Mouse (Mus musculus) midbrain, embryonic 15.5 days (tissue): ENCODE measurements at regions not wholly inside any gene's neighbourhood (a gene's known extent, or its start where the extent isn't known, plus 50 kb on each side); places are given as distances from the start of the nearest gene placed in this dataset.
"Not testable (repeated sequence)": the region's sequence is repeated elsewhere in the genome, so short reads cannot be mapped to it uniquely, and the experiment has no call there.

Experiments used
- ATAC-seq: fragments of 200-750 bp; cut with Nextera tagmentation; replicated peaks from 2 replicates; pipeline ENCODE4 v1.8.0; 2017; ENCODE audit warnings: moderate TSS enrichment
- H3K27ac ChIP-seq: fragments of 300-500 bp; sonication (generic); 2 replicates; pipeline ENCODE4 v1.5.1; 2015; ENCODE audit warnings: mild to moderate bottlenecking, inconsistent platforms
- H3K27me3 ChIP-seq: fragments of 300-500 bp; sonication (generic); replicated peaks from 2 replicates; pipeline ENCODE4 v1.6.1; 2015; ENCODE audit warnings: inconsistent platforms
- H3K36me3 ChIP-seq: fragments of 300-500 bp; sonication (generic); replicated peaks from 2 replicates; pipeline ENCODE4 v1.6.1; 2015; ENCODE audit warnings: inconsistent platforms
- H3K4me1 ChIP-seq: fragments of 300-500 bp; sonication (generic); 2 replicates; pipeline ENCODE4 v1.6.1; 2015; ENCODE audit warnings: inconsistent platforms
- H3K4me2 ChIP-seq: fragments of 300-500 bp; sonication (generic); 2 replicates; pipeline ENCODE4 v1.6.1; 2015; ENCODE audit warnings: inconsistent platforms, mild to moderate bottlenecking, moderate library complexity
- H3K4me3 ChIP-seq: fragments of 300-500 bp; sonication (generic); 2 replicates; pipeline ENCODE4 v1.5.1; 2015; ENCODE audit warnings: mild to moderate bottlenecking, inconsistent platforms
- H3K9ac ChIP-seq: fragments of 300-500 bp; sonication (generic); 2 replicates; pipeline ENCODE4 v1.6.1; 2015; ENCODE audit warnings: mild to moderate bottlenecking, inconsistent platforms
- H3K9me3 ChIP-seq: fragments of 300-500 bp; sonication (generic); 2 replicates; pipeline ENCODE4 v1.6.1; 2016; ENCODE audit warnings: inconsistent platforms
- WGBS: fragments of 180-500 bp; shearing (Covaris S2); methylation state at CpG from one replicate; pipeline ENCODE4 v1.1.7; 2015; ENCODE audit warnings: mixed read lengths; 5-methylcytosine and 5-hydroxymethylcytosine counted together

DNA sequence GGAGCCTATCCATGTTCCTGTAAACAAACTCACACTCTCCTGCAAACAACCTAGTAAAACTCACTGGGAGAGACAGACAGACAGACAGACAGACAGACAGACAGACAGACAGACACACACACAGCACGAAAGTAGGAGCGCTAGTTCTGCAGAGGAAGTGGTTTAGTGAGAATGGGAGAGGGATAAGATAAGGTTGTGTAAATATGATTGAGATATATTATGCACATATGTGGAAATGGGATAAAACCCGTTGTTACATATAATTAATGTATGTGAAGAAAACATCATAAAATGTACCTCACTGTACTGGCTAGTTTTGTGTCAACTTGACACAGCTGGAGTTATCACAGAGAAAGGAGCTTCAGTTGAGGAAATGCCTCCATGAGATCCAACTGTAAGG lies 85.9 kb upstream of the Palmd start:
- not testable (repeated sequence) for H3K27me3 ChIP-seq, ATAC-seq, H3K4me2 ChIP-seq, H3K4me3 ChIP-seq, H3K27ac ChIP-seq, H3K9me3 ChIP-seq, H3K9ac ChIP-seq, H3K4me1 ChIP-seq, H3K36me3 ChIP-seq
- WGBS: 97% methylated on average over 3 of the region's 3 CpGs

- Histone ChIP-seq H3K9ac (no peak overlapping the region), H3K4me1 (no peaks in the 10 kb centered on the region), H3K9me3 (no peaks in the 10 kb centered on the region), H3K4me2 (no peak overlapping the region), H3K27ac (no peak overlapping the region), H3K36me3 (no peaks in the 10 kb centered on the region), H3K27me3 (no peaks in the 10 kb centered on the region), H3K4me3 (no peak overlapping the region)
- no peak for ATAC-seq
- WGBS: 82% methylated on average over 3 of the region's 3 CpGs
Measured at GRCm38 (mm10) chr3:117051431-117051830, 82.6 kb upstream of the Palmd start.

GRCm38 (mm10) chr3:117050909-117051308 lies 82.1 kb upstream of the Palmd start:
- Histone ChIP-seq H3K4me3 (no peak overlapping the region), H3K9ac (no peak overlapping the region), H3K4me1 (no peaks in the 10 kb centered on the region), H3K27ac (no peak overlapping the region), H3K9me3 (no peaks in the 10 kb centered on the region), H3K4me2 (no peak overlapping the region), H3K27me3 (no peaks in the 10 kb centered on the region), H3K36me3 (no peaks in the 10 kb centered on the region)
- ATAC-seq: no peak
- WGBS: 68% methylated on average over 3 of the region's 3 CpGs

DNA sequence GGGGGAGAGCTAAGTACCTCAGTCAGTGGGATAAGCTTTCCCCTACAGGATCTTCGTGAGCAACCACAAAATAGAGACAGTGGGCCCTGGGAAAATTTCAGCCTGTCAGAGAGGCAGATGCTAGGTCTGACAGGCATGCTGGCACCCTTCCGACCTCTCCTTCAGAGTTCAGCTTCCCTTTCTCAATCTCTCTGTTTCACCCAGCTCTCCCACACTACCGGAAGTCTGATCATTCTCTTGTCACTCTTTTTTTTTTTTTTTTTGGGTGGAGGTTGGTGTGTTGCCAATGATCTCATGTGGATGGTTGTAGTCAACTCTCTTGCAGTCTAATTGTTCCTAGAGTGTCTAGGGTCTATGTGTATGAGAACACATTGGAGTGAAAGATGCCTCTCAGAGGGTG lies 80.6 kb upstream of the Palmd start:
- H3K27ac ChIP-seq: no peak overlapping the region
- ATAC-seq: no peak
- no peak overlapping the region for H3K4me3 ChIP-seq
- no peaks in the 10 kb centered on the region for H3K9me3 ChIP-seq
- 67% methylated on average over 3 of the region's 3 CpGs for WGBS
- H3K36me3 ChIP-seq: no peaks in the 10 kb centered on the region
- no peak overlapping the region for H3K9ac ChIP-seq
- no peaks in the 10 kb centered on the region for H3K27me3 ChIP-seq
- H3K4me2 ChIP-seq: no peak overlapping the region
- H3K4me1 ChIP-seq: no peaks in the 10 kb centered on the region

DNA sequence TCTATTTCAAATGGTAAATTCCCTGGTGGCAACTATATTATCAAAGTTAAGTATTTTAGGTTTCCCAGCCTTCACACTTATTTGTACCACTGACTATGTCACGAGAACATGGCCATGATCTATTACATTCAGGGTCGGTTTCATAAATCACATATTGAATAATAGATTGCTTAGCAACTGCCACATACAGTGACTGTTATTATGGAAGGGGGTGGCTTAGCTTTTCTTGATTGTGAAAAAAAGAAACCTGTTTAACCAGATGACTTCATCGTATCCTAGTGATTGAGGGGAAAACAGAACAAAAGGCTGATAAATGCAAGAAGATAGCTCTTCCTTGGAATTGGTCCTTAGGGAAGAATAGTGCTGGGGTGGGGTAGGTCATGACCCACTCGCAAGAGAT lies 76.0 kb upstream of the Palmd start:
- H3K4me2 ChIP-seq: no peak overlapping the region
- no peaks in the 10 kb centered on the region for H3K27me3 ChIP-seq
- WGBS: 72% methylated on average over 4 of the region's 4 CpGs
- H3K4me3 ChIP-seq: no peak overlapping the region
- H3K4me1 ChIP-seq: no peaks in the 10 kb centered on the region
- H3K36me3 ChIP-seq: no peaks in the 10 kb centered on the region
- H3K27ac ChIP-seq: no peak overlapping the region
- H3K9ac ChIP-seq: no peak overlapping the region
- no peaks in the 10 kb centered on the region for H3K9me3 ChIP-seq
- ATAC-seq: no peak

DNA sequence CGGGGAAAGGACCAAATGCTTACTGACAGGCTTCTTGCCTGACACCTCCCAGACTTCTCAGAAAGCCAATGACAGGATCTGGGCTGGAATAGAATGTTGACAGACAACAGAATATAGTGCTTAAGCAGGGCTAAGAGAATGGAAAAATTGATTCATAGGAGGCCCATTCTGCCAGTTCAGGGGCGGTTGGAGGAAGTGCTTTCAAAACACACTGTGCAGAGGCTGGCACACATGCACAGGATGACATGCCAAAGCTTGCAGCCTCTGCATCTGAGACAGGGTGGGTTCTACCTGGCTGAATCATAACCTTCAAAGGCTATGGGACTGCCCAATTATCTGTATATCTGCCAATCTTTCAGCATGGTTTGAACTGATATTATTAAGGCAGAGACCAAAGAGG lies 75.5 kb upstream of the Palmd start:
- WGBS: 78% methylated on average over 2 of the region's 2 CpGs
- H3K36me3 ChIP-seq: no peaks in the 10 kb centered on the region
- no peaks in the 10 kb centered on the region for H3K4me1 ChIP-seq
- H3K27ac ChIP-seq: no peak overlapping the region
- H3K9me3 ChIP-seq: no peaks in the 10 kb centered on the region
- no peak overlapping the region for H3K4me3 ChIP-seq
- no peak for ATAC-seq
- no peak overlapping the region for H3K9ac ChIP-seq
- H3K27me3 ChIP-seq: no peaks in the 10 kb centered on the region
- H3K4me2 ChIP-seq: no peak overlapping the region

DNA sequence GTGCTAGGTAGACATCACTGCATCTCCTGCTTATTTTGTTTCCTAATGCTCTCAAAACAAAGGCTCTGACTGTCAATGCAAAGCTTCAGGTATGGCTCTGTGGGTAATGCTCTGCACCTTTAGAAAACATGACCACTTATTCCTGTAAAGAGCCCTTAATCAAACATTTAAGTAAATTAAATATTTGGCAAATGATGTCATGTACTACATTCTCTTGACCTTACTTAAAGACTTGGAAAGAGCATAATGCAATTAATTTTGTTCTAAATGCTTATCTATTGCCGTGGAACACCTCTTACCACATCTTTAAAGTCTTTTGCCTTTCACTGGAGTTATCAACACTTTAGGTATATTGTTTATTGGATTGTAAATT lies 70.1 kb upstream of the Palmd start:
- no peak overlapping the region for H3K27ac ChIP-seq
- no peaks in the 10 kb centered on the region for H3K9me3 ChIP-seq
- H3K9ac ChIP-seq: no peak overlapping the region
- H3K27me3 ChIP-seq: no peaks in the 10 kb centered on the region
- no peaks in the 10 kb centered on the region for H3K4me1 ChIP-seq
- 93% methylated on average over 1 of the region's 1 CpGs for WGBS
- H3K4me3 ChIP-seq: no peak overlapping the region
- ATAC-seq: no peak
- H3K4me2 ChIP-seq: no peak overlapping the region
- H3K36me3 ChIP-seq: no peaks in the 10 kb centered on the region

DNA sequence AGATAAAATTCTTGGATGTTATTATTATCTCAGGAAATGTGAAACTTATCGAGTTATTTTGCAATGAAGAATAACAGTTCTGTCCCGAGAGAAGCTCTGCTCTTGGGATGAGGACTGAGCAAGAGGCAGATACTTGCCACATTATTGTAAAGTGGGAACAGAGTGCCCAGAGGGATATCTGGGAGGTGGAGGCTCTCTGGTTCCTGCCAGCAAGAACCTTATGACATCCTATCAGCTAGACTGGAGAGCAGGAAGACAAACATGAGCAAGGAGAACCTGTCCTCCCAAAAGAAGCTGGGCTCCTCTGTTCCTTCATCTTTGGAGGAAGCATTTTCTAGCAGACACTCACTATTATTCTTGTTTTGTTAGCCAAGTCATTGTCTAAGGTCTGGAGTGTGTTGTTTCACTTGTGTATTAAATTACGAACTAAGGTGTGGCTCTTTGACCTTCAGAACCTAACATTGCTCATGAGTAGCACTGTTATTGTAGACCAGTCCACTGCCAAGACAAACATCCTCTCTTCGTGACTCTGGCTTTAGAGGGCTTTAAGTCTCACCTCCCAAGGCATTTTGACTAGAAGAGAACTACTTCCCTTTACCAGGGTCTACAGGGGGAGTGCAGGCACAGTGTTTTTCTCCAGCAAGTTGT lies 69.6 kb upstream of the Palmd start:
- WGBS: 84% methylated on average over 4 of the region's 4 CpGs
- Histone ChIP-seq H3K9ac (no peak overlapping the region), H3K4me2 (no peak overlapping the region), H3K4me3 (no peak overlapping the region), H3K4me1 (no peaks in the 10 kb centered on the region), H3K27me3 (no peaks in the 10 kb centered on the region), H3K36me3 (no peaks in the 10 kb centered on the region), H3K27ac (no peak overlapping the region), H3K9me3 (no peaks in the 10 kb centered on the region)
- no peak for ATAC-seq
